Mouse (Mus musculus) liver, postnatal 0 days (tissue): ENCODE measurements at regions not wholly inside any gene's neighbourhood (a gene's known extent, or its start where the extent isn't known, plus 50 kb on each side); places are given as distances from the start of the nearest gene placed in this dataset.

Source experiments
- CTCF ChIP-seq: sonication (generic); IDR thresholded peaks from 2 replicates; pipeline ENCODE4 v1.5.1; 2016; ENCODE audit warnings: antibody characterized with exemption, low read depth
- EP300 ChIP-seq: IDR thresholded peaks from 2 replicates; pipeline ENCODE4 v1.6.1; 2016; ENCODE audit warnings: antibody characterized with exemption, low read depth, mild to moderate bottlenecking

DNA sequence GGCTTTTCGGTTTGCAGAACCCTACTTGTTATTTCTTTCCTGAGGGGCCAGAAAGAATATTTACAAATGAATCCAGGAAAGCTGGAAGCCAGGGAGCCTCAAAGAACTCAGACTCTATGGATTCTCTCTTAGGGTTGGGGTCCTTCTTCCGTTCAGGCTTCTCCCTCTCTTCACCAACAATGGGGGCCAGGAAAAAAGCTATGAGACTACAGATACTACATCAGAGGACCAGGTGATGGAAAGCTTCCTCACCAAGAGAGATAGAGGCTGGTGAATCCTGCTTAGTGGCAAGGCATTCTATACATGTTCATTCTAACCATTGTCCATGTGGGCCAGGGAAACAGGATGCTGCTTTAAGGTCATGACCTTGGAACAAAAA lies 434.9 kb downstream of the Cmpk2 start:
- TF ChIP-seq CTCF (no peak), EP300 (no peak)
